Mouse (Mus musculus) Patski (cell line): Measurements from ENCODE around the gene Atl1. TPM values are rescaled to one million over a fixed set of nuclear protein-coding genes. Genes with fewer than 3 reads are reported as not detected.

Experiments used
- ATAC-seq: fragments of 100-300 bp; one replicate; pipeline ENCODE4 v1.8.0; 2021
- CTCF ChIA-PET: fragments of 350-600 bp; sonication (Branson Sonifier 250); formaldehyde crosslinking; loops from one replicate; lab custom pipeline; 2022; ENCODE audit warnings: inconsistent platforms; lab: Charles Lee
- POLR2A ChIA-PET: fragments of 350-600 bp; sonication (Branson Sonifier 250); formaldehyde crosslinking; loops from one replicate; lab custom pipeline; 2022; ENCODE audit warnings: antibody characterized with exemption, inconsistent platforms; lab: Charles Lee
- DNase-seq: peaks from one replicate; pipeline ENCODE4 v3.0.0-alpha.2; 2011; ENCODE audit warnings: low read depth, low spot score
- H3K27me3 ChIP-seq: fragments of 371-371 bp; one replicate; pipeline ENCODE4 v1.5.1; 2021
- CTCF ChIP-seq: fragments of 100-300 bp; IDR thresholded peaks from one replicate; pipeline ENCODE4 v1.5.1; 2021
- in situ Hi-C: fragments of 300-500 bp; cut with MboI; formaldehyde crosslinking; loops from 3 replicates; pipeline ENCODE4 v1.11.1; 2018; ENCODE audit warnings: low pct_unique_long_range_greater_than_20kb, mixed read lengths
- polyA plus RNA-seq: library from polyadenylated mRNA; unstranded; gene quantifications from one replicate; pipeline ENCODE4 v1.2.3, GENCODE M21; 2021

Gene Atl1
- polyA plus RNA-seq, 1 experiment from 2014 or later = 26.3 TPM

DNA sequence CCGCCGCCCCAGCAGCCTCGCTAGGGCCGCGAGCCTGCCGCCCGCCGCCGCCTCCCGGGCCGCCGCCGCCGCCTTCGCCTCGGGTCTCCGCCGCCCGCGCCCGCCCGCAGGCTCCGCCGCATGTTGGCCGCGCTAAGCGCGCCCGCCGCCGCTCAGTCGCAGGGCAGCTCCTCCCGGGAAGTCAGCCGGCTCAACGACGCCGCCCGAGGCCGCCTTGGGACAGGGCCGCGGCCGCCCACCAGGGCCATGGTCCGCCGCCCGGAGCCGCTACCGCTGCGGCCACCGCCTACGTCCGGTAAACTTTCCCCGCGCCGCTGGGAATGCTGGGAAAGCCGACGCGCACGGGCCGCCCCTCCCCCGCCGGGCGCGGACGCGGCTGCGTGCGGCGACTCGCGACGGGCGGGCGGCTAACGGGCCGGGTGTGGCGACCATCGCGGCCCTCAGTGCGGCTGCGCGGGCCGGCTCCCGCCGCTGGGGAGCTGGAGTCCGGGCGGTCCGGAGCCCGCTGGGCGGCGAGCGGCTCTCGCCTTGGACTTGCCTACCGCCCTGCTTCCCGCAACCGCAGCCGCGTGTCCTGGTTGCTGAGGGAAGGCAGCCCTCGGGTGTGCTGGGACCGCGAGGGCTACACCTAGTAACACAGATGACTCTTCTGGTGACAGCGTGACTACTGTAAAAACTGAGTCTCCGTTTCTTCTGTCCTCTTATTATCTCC, 94.5 kb downstream of the Atl1 start, which contains the start of gene Sav1:
Sav1 (minus strand) TSS at position 217 of the 712 bp plus-strand sequence.
- DNase-seq = no peak
- ChIA-PET CTCF (no interaction called here), POLR2A (interaction anchor here (0.6 to 0.8 kb wide), 2 partner anchors 9 to 40 kb away, joined by 3 read pairs; no protein-coding TSS in a partner anchor)
- peak; percentile 77 for ATAC-seq
- no peaks in the 10 kb centered on the region for H3K27me3 ChIP-seq
- in situ Hi-C loops = no loop called here
- no peak for TF ChIP-seq CTCF

DNA sequence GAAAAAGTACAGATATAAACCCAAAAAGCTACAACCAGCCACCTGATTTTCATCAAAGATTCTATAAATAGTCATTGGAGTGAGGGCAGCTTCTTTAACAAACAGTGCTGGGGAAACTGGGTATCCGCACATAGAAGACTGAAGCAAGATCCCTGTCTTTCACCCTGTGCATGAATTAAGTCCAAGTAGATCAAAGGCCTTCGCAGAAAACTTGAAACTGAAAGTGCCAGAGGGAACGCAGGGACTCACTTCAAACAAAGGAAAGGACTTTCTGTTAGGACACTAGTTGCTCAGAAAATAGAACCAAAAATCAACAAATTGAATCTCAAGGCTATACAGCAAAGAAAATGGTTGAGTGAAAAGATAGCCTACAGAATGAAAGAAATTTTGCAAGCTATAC, 103.0 kb downstream of the Atl1 start:
- no peak for TF ChIP-seq CTCF
- in situ Hi-C loops = no loop called here
- no peak for ATAC-seq
- H3K27me3 ChIP-seq = no peaks in the 10 kb centered on the region
- ChIA-PET POLR2A (no interaction called here), CTCF (no interaction called here)
- DNase-seq = no peak

DNA sequence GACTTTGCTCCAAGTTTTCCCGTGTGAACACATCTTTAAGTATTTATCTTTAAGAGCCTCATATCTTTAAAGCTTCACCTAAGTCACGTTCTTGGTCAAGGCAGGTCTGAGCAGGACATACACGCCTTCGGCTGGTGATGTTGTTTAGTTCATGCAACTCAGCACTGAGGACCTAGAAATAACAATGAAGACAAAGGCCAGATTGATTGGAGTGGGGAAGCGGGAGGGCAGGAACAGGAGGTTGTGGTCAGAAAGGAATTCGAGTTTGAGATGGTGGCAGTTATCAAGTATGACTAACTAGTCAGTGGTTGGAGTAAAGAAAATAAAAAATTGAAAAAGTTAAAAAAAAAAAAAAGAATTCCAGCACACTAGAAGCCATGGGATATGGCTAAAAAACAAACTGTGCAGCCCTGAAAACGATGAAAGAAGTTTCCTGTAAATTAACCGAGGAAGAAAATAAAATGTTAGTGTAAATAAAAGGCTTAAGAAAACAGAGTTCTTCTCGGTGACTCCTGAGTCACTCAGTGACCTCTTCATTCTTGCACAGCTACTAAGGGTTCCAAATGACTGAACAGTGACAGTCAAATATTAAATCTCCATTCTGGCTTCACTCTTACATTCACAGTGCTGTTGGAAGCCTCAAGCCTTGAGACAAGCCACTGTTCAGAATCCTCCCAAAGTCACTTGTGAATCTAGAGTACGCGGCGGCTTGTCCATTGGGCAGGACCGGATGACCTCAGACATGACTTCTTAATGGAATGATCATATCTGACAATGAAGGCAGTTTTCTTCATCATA, 106.0 kb downstream of the Atl1 start:
- POLR2A ChIA-PET = interaction anchor here (1.1 kb wide), 1 partner anchor 27 kb away, joined by 7 read pairs; no protein-coding TSS in a partner anchor
- no peak for TF ChIP-seq CTCF
- CTCF ChIA-PET = interaction anchor here (1.4 kb wide), 1 partner anchor 26 kb away, joined by 4 read pairs; no protein-coding TSS in a partner anchor
- peak; percentile 83 for ATAC-seq
- peak; percentile 55 for DNase-seq
- no peaks in the 10 kb centered on the region for H3K27me3 ChIP-seq
- in situ Hi-C loops = no loop called here

DNA sequence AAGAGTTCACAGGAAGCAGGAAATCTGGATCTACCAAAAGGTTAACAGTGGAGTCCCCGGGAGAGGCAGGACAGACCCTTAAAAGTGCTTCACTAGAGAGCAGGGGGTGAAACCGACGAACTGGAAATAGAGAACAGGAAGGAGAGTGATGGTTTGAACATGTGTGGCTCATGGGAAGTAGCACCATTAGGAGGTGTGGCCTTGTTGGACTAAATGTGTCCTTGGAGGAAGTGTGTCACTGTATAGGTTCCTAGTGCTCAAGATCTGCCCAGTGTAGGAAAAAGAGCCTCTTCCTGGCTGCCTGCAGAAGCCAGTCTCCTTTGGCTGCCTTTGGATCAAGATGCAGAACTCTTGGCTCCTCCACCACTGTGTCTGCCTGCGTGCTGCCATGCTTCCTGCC, 112.7 kb downstream of the Atl1 start:
- ATAC-seq (no peak), DNase-seq (no peak)
- no peaks in the 10 kb centered on the region for H3K27me3 ChIP-seq
- POLR2A ChIA-PET = no interaction called here
- no peak for TF ChIP-seq CTCF
- CTCF ChIA-PET = no interaction called here
- in situ Hi-C loops = no loop called here

DNA sequence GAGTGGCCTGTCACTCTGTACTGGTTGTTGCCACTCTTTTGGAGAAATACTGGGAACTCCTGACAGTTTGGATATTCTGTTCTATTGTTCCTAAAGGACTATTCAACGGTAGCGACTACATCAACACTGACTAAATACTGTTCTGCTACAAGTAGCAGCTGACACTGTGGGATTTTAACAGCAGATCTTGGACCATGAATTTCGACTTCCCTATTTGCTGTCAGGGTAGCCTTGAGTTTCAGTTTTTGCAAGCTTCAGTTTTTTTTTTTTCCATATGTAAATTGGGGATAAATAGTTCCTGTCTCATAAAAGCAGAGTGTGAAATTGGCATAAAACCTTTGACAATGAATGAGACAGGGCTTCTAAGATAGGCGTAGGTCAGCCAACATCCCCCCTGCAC, 117.9 kb downstream of the Atl1 start:
- H3K27me3 ChIP-seq = no peaks in the 10 kb centered on the region
- ChIA-PET CTCF (interaction anchor here (1.3 to 1.4 kb wide), 2 partner anchors 17 to 18 kb away, joined by 3 read pairs; no protein-coding TSS in a partner anchor), POLR2A (no interaction called here)
- DNase-seq (no peak), ATAC-seq (no peak)
- in situ Hi-C loops = no loop called here
- no peak for TF ChIP-seq CTCF

DNA sequence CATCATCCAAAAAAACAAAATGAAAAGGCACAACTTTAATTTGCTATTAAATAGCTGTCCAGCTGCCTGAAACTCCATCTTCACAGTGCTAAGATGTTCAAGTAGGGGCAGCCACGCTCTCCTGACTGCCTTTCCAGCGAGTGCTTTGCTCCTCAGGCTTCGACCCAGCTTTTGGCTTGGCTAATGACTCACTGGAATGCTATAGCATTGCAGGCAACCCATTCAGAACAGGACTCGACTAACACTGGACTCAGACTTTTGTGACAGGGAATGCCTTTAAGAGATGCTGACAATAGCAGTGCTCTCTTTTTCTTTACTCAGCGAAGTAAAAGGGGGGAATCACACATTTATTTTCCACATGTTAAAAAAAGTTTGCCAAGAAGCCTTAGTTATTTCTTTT, 119.3 kb downstream of the Atl1 start:
- ChIA-PET POLR2A (no interaction called here), CTCF (interaction anchor here (1.1 to 1.4 kb wide), 2 partner anchors 13 to 20 kb away, joined by 3 to 8 read pairs; no protein-coding TSS in a partner anchor)
- in situ Hi-C loops = no loop called here
- no peaks in the 10 kb centered on the region for H3K27me3 ChIP-seq
- DNase-seq = no peak
- no peak for TF ChIP-seq CTCF
- no peak for ATAC-seq

DNA sequence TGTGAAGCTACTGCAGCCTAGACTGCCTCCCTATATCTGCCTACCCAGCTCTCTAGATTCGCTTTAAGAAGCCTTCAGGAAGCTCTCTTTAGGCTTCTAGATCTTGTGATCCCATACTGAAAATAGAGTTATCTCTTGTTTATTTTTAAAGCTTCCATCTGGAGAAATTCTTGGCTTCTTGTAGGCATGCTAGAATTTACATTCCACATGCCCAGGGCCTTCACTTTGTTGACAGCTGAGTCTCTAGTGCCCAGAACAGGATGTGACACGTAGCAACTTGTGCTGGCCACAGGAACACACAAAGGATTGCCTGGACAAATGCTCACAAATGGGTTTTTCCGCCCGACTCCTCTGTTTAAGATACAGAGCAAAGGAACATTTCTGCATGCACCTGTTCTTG, 123.5 kb downstream of the Atl1 start:
- no peak for DNase-seq
- H3K27me3 ChIP-seq = no peaks in the 10 kb centered on the region
- in situ Hi-C loops = no loop called here
- ATAC-seq = no peak
- ChIA-PET CTCF (no interaction called here), POLR2A (interaction anchor here (1.0 kb wide), 1 partner anchor 9 kb away, joined by 3 read pairs; no protein-coding TSS in a partner anchor)
- no peak for TF ChIP-seq CTCF

Other genes with a start within 250 kb of the Atl1 start
- gene Sos2, start 210.8 kb upstream of the Atl1 start, polyA plus RNA-seq = 30.6 TPM
- gene L2hgdh, start 167.7 kb upstream of the Atl1 start, polyA plus RNA-seq = 10.6 TPM
- 19.8 TPM for gene Atp5s, start 167.7 kb upstream of the Atl1 start, polyA plus RNA-seq
- 1.3 TPM for gene Cdkl1, start 101.3 kb upstream of the Atl1 start, polyA plus RNA-seq
- gene Map4k5, start 586 bp downstream of the Atl1 start, polyA plus RNA-seq = 65.7 TPM
- gene Sav1, start 94.4 kb downstream of the Atl1 start, polyA plus RNA-seq = 184 TPM
- gene Nin, start 221.1 kb downstream of the Atl1 start, polyA plus RNA-seq = 29.7 TPM